Mouse (Mus musculus): ENCODE results near the gene Prpsap1. TPM values are rescaled to one million over a fixed set of nuclear protein-coding genes. Genes with fewer than 3 reads are reported as not detected.
"Not testable (repeated sequence)": the region's sequence is repeated elsewhere in the genome, so short reads cannot be mapped to it uniquely, and the experiment has no call there.

Prpsap1 gene
- total RNA-seq, 2 experiments from 2014 or later: 53.6 to 55.5 TPM

DNA sequence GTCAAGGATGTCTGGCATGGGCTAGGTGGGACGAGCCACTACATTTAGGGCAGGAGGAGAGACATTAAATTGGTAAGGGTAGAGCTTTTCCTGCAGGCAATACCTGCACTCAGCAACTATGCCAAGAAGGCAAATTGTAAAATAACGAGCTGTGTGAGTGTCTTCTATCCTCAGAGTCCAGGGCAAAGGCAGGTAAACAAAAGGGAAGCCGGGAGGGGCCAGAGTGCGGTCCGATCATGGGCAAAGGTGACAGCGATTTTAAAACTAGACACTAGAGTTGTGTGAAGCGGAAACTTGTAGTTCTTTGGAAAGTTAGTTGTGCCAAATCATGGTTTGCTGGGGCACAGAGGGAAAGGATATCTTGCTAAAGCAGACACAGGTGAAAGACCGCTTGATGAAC lies 9.7 kb downstream of the Prpsap1 start:
- no peak for DNase-seq

DNA sequence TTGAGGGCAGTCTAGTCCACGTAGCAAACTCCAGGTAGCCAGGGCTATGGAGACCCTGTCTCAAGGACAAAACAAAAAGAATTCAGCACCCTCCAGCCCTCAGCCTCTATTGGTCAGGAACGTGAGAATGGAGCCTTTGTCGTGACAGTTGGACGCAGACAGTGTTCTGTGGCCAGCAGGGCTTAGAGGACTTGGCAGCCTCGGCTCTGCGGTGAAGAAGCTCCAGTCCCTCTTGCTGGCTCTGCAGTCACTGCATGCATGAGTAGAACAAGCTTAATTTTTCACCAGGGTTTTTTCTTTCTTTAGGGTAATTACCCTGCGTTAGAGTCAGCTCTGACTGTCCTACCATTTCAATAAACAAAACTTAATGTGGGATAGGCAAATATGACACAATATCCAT lies 12.2 kb downstream of the Prpsap1 start:
- DNase-seq: no peak

DNA sequence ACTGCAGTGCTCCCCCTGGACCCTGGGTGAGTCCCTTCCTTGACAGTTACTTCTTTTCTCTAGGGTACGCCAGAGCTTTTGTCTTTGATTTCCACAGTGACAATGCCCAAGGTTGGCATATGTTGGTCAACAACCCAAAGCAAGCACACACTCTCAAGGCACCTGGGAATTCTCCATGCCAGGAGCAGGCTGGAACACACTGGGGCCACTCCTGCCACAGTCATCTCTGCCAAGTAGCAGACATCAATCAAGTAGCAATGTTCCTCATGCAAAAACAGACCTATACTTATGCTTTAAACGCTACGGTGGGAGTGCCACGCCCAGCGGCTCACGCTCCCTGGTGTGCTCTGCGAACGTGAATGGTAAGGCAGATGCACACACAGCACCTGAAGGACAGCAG lies 13.0 kb downstream of the Prpsap1 start:
- no peak for DNase-seq

DNA sequence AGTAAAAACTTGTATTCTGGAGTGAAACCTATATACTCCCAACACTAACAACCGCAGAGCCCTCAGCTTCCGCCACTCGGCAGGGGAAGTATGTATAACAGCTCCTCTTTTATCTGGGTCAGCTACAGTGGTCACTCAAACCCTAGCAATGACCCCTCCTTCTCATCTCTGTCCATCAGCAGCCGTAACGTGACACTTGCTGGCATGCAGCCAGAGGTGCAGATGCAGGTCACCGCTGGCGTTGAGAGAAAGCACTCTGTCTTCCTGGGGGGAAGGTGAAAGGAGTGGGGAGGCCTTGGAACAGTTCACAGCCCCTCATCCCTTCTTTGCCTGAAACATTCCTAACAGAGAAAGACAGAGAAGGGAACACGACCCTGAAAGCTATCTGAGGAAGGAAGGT lies 14.2 kb downstream of the Prpsap1 start:
- no peak for DNase-seq

DNA sequence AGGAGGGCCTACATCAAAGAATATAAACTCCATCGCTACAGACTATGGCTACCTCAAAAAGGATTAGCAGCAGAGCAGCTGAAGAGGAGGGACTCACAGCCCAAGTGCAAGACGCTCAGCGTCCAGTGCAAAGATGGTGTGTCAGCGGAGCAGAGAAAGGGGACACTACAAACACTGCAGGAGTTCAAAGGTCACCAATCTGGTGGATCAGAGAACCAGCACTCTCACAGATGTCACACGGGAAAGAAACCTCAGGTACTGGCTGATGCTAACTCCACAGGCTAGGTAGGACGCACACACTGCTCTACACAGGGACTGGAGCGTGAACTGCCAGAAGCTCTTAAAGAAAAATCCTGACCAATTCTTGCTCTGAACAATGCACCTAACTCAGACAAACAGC lies 15.0 kb downstream of the Prpsap1 start:
- no peak for DNase-seq

DNA sequence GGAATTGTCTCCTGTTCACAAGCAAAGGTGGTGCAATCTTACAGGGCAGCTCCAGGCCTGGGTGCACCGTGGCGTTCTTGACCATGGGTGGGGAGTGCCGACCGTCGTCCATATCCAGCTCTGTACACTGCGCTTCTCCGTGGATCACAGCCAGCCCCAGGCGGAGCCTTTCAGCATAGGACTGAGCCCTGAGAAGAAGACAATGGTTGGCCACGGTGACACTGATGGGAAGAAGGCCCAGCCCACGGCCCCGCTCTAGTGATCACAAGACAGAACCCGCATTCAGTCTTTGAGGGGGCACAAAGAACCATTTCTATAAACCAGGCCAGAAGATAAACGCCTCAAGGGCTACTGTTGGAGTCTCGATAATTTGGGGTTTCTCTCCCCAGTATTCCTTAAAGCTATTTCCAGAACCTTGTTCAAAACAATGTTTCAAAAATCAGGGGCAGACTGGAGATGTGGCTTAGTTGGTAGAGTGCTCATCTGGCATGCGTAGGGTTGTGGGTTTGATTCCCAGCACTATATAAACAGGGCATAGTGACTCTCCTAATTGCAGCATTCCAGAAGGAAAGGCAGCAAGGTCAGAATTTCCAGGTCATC lies 16.7 kb downstream of the Prpsap1 start:
- DNase-seq: no peak

DNA sequence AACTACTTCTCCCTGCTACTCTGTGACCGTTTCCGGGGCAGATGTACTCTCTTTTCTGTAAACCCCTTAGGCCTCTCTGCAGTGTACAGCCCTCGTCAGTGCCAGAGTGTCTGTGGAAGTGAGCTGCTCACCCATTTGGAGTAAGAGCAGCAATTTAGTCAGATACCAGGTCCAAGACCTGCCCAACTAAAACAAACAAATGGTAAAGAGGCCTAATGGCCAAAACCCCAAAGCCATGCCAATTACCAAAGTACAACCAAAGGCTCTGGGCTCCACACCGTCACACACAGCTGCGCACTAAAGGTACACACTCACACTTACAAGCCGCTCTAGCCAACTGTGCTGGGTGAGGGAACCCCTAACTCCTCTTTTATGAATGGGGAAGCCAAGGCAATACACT lies 17.3 kb downstream of the Prpsap1 start:
- DNase-seq: no peak

DNA sequence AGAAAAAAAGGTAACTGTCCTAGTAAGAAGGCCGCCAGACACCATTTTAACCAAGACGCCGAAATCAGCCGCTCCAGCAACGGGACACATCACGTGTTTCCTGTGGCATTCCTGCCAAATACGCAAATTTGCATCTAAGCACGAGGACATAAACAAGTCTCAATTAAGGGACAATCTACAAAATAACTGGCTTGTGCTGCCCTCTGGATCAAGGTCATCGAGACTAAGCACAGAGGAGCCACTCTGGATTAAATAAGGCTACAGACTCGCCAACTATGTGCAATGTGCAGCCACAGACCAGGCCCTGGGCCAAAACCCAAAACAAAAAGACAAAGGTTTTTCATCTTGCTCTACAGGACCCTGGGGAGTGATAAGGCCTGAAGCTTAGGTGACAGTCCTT lies 18.0 kb downstream of the Prpsap1 start:
- DNase-seq: no peak

DNA sequence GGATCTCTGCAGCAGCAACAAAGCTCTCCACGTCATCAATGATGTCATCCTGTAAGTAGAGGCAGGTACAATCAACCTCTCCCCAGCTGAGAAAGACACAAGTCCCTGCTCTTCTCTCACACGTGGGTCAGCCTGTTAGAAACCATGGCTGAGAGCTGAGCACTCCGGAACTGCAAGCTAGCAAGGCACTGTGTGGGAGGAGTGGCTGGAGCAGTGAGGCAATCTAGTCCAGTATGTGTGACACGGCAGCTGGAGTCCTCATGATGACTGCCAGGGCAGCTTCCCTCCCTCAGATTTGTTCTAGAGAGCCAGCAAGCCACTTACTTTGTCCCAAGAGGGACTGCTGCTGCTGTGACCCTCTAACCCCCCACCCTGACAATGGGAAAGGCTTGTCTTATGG lies 21.7 kb downstream of the Prpsap1 start:
- peak; percentile 41 for DNase-seq

DNA sequence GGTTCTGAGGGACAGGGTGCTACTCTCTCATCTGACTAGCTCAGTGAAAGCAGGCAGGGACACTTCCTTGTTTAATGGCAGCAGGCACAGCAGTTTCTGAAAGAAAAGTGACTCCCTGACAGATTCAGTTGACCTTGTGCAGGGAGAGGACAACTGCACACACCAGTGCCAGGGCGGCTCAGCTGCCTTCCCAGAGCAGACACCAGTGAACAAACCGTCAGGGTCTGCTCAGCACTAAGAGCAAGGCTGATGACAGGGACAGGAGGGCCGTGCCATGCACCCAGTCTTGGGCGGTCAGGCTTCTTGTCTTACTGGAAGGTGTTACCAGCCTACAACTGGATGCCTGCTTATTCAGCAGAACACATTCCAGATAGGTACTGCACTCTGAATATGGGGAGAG lies 23.1 kb downstream of the Prpsap1 start:
- DNase-seq: peak; percentile 40

DNA sequence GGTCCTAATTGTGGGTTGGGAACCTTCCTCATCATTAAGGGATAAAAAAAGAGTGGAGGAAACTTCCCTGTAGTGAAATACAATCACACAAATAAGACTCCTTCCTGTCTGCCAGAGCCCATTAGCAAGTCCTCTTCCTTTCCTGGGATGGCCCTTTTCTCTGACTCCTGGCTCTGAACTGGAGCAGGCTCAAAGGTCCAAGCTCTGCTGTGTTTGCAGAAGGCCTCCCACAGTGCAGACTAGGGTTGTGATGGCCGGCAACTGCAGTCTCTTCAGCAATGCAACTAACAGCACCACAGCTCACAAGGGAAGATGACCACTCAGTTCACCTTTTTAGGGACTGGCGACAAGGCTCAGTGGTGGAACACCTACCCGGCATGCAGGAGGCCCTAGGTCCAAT lies 23.8 kb downstream of the Prpsap1 start:
- no peak for DNase-seq

DNA sequence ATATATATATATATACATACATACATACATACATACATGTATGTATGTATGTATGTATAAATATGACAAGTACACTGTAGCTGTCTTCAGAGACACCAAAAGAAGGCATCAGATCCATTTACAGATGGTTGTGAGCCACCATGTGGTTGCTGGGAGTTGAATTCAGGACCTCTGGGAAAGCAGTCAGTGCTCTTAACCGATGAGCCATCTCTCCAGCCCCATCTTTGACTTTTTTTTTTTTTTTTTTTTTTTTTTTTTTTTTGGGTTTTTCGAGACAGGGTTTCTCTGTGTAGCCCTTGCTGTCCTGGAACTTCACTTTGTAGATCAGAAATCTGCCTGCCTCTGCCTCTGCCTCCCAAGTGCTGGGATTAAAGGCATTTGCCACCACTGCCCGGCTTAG lies 25.7 kb downstream of the Prpsap1 start:
- DNase-seq: not testable (repeated sequence)

DNA sequence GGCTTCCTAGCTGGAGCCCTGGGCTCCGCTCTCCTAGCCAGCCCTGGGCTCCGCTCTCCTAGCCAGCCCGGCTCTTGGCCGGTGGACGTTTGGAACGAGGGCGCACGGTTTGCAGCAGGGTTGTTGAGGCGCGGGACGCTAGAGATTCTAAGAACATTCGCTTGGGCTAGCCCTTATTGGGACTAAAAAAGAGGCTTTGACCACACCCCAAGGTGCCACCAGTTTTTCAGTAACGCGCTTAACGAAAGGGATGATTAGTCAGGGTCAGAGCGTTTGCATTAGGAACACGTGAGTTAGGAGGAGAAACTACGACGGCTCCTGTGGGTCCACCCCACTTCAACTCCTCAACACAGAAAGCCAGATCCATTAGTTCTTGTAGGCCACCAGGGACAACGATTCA lies 27.9 kb downstream of the Prpsap1 start, which contains the start of gene Qrich2:
Qrich2 (minus strand) TSS at position 101 of the 400 bp plus-strand sequence.
- no peak for DNase-seq

DNA sequence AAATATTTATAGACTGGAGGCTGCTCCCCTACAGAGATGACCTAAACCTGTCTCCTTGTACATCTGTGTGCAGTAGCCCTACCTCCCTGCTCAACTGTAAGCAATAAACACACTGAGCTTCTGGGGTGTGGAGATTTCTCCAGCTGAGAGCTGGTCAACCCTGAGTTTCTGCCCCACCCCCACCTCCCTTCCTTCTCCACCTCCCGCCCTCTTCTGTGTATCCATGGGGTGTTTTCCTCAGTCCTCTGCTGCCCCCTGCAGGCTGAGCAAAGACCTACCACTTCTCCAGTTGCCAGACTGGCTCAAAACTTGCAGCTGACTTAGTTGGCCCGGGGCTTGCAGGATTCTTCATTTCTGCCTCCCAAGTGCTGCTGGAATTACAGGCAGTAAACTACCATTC lies 30.2 kb downstream of the Prpsap1 start:
- DNase-seq: peak; percentile 94

DNA sequence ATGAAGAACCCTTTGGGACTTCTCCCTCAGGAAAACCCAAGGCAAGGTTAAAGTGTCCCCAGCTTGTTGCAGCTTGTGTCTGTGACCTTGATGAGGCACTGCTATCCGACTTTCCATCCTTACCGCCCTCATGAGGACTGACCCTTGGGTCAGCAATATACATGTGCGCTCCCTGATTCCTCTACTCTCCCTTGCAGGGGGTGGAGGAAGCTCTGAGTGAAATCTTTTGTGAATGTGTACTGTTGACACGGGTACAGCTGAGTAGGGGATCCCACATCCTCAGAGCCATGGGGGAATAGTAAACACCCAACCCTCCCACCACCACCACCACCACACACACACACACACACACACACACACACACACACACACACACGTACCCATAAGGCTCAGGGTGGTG lies 30.7 kb downstream of the Prpsap1 start:
- no peak for DNase-seq

DNA sequence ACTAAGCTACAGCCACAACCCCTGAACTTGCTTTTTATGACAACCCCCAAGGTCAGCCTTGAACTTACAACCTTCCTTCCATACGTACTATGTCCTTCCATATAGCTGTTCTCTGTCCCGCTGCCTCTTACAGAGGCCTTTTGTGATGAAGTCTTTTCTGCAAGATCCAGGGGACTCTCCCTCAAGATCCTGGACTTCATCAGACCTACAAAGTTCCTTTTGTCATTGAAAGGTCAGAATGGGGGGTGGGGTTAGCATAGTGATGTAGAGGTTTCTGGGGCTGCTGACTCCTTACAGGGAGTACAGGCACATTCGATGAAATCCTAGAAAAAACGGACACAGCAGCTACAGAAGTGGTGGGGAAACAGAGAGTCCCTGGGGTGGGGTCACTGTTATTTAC lies 34.2 kb downstream of the Prpsap1 start:
- DNase-seq: no peak

DNA sequence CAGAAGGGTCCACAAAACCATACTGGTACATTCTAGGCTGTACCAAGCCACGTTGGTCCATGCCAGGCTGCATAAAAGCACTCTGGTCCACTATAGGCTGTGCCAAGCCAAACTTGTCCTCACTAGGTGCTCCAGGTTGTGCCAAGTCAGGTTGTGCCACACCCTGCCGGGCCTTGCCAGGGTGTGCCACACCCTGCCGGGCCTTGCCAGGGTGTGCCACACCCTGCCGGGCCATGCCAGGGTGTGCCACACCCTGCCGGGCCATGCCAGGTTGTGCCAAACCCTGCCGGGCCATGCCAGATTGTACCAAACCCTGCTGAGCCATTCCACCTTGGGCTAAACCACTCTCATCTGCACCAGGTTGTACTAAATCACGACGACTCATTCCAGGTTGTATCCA lies 37.8 kb downstream of the Prpsap1 start:
- no peak for DNase-seq

DNA sequence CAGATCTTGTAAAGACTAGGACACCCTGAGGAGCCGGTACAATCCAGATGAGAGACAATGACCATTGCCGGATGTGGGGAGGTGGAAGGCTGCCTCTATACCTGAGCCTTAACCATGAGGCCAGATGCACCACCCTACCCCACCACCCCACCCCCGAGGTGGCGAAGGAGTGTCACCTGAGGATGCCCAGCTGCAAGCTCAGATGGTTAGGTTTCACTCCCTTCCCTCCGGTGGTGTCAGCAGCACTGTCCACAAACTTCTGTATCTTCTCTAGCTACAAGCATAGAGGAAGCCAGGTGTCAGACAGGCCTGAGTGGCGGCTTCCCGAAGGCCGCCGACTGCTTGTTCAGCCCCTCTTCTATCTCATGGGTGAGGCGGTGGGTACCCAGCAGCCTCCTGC lies 40.1 kb downstream of the Prpsap1 start:
- DNase-seq: no peak

DNA sequence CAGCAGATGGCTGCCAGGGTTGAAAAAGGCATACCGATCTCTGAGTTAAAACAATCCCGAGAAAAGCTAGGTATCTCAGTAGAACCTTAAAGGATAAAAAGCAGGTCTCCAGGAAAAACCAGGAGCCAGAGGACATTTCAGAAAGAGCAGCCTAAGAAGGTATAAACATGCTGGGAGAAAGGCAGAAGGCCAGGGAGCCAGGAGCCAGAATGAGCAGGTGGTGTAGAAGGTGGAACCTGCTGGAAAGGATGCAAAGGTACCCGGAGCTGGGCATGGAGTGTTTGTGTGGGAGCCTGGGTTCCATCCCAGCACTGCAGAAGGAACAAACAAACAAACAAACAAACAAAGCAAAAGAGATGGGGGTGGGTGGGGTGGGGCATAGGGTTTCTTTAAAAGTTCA lies 44.7 kb downstream of the Prpsap1 start:
- no peak for DNase-seq

DNA sequence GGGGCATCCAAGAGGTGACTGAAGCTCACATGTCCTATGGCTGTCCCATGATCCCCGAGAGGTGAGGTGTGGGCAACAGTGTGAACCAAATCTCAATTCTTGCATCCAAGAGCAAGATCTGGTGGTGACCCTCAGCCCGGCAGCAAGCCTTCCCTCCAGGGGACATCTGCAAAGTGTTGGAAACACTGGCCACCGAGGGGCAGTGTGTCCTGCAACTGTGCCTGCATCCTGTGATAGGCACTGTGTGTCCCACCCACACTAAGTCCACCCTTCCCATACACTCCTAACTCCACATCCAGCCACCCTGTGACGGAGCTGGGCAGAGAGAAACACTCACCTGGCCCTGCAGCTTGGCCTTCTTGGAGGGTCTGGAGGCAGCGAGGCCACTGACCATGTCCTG lies 46.2 kb downstream of the Prpsap1 start:
- DNase-seq: no peak

DNA sequence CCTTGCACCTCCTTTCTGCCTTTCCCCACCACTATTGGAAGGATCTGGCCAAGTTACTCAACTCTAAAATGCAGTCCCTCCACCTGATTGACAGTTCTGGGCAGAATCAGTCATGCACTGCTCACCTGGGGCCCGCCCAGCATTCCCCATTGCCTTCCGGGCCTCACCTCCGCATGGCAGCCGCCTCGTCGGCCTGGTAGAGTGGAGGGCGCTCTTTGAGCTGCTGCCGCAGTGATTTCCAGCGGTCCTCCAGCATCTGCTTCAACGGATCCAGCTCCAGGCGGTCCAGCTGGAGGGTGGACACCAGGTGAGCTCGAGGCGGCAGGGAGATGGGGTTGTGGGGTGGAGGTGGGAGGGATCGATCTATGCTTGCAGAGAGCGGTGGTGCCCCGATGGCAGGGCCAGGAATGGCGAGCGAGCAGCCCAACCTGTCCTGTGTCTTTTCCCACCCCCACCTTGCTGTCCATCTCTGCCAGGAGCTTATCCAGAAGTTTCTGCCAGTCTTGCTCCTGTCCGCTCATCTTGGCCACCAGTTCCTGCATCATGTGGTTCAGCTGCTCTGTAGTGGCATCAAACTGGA lies 47.6 kb downstream of the Prpsap1 start:
- no peak for DNase-seq

DNA sequence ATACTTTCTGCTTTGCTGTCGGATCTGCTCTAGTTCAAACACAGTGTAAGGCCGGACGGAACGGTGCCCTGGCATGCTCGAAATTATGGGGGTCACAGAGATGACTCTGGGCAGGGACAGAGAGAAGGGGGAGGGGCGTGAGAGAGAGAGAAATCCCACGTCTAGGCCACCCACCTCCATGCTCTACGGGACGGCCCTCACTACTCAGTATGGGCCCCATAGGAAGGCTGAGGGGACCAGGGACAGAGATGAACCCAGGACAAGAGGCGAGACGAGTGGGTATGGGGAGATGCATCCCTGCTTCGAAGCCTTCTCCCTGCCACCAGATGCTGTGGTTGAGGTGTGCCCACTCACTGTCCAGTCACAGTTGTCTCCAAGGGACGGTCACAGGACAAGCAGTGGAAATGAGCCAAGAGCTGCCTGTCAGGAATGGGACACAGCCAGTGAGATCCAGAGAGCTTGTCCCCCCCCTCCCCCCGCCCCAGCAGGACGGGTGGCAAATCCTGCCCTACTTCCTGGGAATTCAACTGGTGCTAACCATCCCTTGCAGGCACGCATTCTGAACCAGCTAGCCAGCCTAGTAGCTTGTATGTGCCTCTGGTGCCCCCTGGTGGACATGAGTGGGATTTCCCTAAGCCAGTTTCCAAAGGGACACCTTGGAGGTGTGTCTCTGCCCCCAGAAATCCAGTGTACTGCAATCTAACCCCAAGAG lies 48.2 kb downstream of the Prpsap1 start:
- DNase-seq: peak; percentile 97

DNA sequence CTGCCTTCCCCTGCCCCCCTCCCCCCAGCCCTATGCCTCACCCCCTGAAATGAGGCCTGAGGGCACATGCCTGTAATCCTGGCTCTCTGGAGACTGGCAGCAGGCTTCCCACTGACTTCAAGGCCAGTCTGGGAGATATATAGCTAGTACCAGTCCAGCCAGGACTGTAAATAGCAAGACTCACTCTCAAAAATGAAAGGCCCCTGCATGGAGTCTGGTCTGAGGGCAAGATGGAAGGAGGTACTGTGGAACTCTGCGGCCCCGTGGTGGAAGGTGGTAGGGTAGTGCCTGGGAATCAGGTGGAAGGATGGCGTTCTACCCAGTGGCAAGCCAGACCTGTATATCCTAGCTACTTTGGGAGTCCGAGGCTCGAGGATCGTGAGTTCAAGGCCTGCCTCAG lies 50.1 kb downstream of the Prpsap1 start:
- no peak for DNase-seq

DNA sequence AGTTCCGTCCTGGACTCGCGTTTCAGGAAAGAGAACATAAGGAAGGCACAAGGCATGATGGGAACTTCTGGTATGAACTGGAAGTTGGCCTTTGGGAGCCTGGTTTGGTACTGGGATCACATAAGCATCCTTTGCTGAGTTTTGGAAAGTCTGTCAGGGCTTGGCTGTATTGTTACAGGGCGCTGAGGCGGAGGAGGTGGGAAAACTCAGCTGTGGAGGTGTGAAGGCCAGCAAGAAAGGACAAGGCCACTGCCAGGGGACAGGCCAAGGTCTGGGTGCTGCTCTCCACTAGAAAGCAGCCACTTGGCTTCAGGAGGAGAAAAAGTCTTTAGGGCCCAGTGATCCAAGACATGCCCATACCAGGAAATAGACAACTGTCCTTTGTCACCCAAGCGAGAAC lies 50.7 kb downstream of the Prpsap1 start:
- DNase-seq: no peak

DNA sequence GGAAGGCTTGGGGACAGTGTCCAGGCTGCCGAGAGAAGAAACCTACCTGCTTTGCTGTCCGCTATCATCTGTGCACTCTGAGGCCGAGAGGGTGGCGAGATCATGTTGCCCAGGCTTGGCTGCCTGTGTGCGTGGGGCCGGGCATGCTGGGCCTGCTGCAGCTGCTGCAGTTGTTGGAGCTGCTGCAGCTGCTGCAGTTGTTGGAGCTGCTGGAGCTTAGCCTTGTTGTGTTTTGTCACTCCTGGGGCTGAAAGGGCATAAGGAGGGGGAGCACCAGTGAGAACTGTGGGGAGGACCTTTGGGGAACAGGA lies 51.2 kb downstream of the Prpsap1 start:
- no peak for DNase-seq

Measured in heart, postnatal 4 days (tissue).